Mouse (Mus musculus) bone marrow macrophage, adult 2 months (primary cell): ENCODE results near the gene Inafm2.

ENCODE experiments used
- CTCF ChIP-seq: IDR thresholded peaks from 2 replicates; pipeline ENCODE4 v1.5.1; 2012; ENCODE audit warnings: low read depth, mild to moderate bottlenecking, low read length, moderate library complexity
- POLR2A ChIP-seq: IDR thresholded peaks from 2 replicates; pipeline ENCODE4 v1.6.1; 2012; ENCODE audit warnings: mild to moderate bottlenecking, low read depth, low read length, borderline replicate concordance

GRCm38 (mm10) chr2:118709655-118710221, 35.8 kb upstream of the Inafm2 start:
- no peak for TF ChIP-seq CTCF
- no peak for TF ChIP-seq POLR2A
